Mouse (Mus musculus) layer of hippocampus, postnatal 10 days (tissue): ENCODE measurements around the gene Zfp108. TPM values are rescaled to one million over a fixed set of nuclear protein-coding genes. Genes with fewer than 3 reads are reported as not detected.

Experiments
- total RNA-seq, 2 experiments: library from RNA; stranded (reverse); gene quantifications; 2 replicates each; pipeline ENCODE4 v1.2.3; 2021

Zfp108 gene
- total RNA-seq, 2 experiments from 2014 or later: 5.0 to 6.3 TPM

Other genes starting within 250 kb of the Zfp108 start
- gene Vmn1r183, start 201.5 kb upstream of the Zfp108 start, total RNA-seq: not detected
- 10 to 100 TPM; 31.3 to 31.4 TPM for gene Zfp180, start 172.9 kb upstream of the Zfp108 start, total RNA-seq
- 1 to 10 TPM; 7.2 to 7.7 TPM for gene Zfp112, start 142.5 kb upstream of the Zfp108 start, total RNA-seq
- gene Zfp235, start 120.6 kb upstream of the Zfp108 start, total RNA-seq: 10 to 100 TPM; 18.5 to 20.5 TPM
- 1 to 10 TPM; 4.4 to 4.6 TPM for gene Zfp114, start 79.7 kb upstream of the Zfp108 start, total RNA-seq
- gene Zfp111, start 43.4 kb upstream of the Zfp108 start, total RNA-seq: 10 to 100 TPM; 11.8 to 12.1 TPM
- 1 to 10 TPM; 4.8 to 5.3 TPM for gene Zfp109, start 17.2 kb upstream of the Zfp108 start, total RNA-seq
- 10 to 100 TPM; 11.0 to 13.1 TPM for gene Zfp93, start 15.6 kb downstream of the Zfp108 start, total RNA-seq
- 10 to 100 TPM; 25.1 to 26.7 TPM for gene Zfp61, start 46.4 kb downstream of the Zfp108 start, total RNA-seq
- 10 to 100 TPM; 13.0 to 15.1 TPM for gene Zfp94, start 61.9 kb downstream of the Zfp108 start, total RNA-seq
- not detected for gene Tescl, start 79.1 kb downstream of the Zfp108 start, total RNA-seq
- gene Lypd5, start 94.4 kb downstream of the Zfp108 start, total RNA-seq: not detected
- gene Kcnn4, start 115.5 kb downstream of the Zfp108 start, total RNA-seq: under 1 TPM; 0.33 to 0.46 TPM
- gene Smg9, start 144.8 kb downstream of the Zfp108 start, total RNA-seq: 10 to 100 TPM; 33.5 to 34.3 TPM
- gene Irgc1, start 197.5 kb downstream of the Zfp108 start, total RNA-seq: not detected
- gene Plaur, start 207.7 kb downstream of the Zfp108 start, total RNA-seq: 1 to 10 TPM; 1.3 to 2.3 TPM
- gene Cadm4, start 227.2 kb downstream of the Zfp108 start, total RNA-seq: 100 to 1,000 TPM; 269 to 279 TPM